Mouse (Mus musculus): ENCODE results near the gene Cep19. TPM values are rescaled to one million over a fixed set of nuclear protein-coding genes. Genes with fewer than 3 reads are reported as not detected.

Cep19 gene
- polyA plus RNA-seq, 1 experiment from 2014 or later = 17.3 TPM

GRCm38 (mm10) chr16:32105698-32106097, 6.1 kb downstream of the Cep19 start:
- TF ChIP-seq EP300 (IDR thresholded peaks at IDR 0.05) = no peak
- peak; percentile 32 for TF ChIP-seq CTCF (IDR thresholded peaks at IDR 0.05)
- H3K4me2 ChIP-seq (replicated peaks; ENCODE audit: low read depth, low read length) = no peak overlapping the region
- H3K4me1 ChIP-seq (ENCODE audit: insufficient read depth, low read depth, low read length) = no peaks in the 10 kb centered on the region
- no peak overlapping the region for H3K4me3 ChIP-seq (ENCODE audit: low read depth, low read length)
- 85% methylated on average over 1 of the region's 1 CpGs for WGBS
- H3K9me3 ChIP-seq (ENCODE audit: low read length) = no peaks in the 10 kb centered on the region
- no peak overlapping the region for H3K9ac ChIP-seq (replicated peaks; ENCODE audit: low read depth)
- DNase-seq (ENCODE audit: low spot score) (no peak), ATAC-seq (no peak)
- H3K36me3 ChIP-seq (ENCODE audit: insufficient read depth, low read length) = peaks cover 7% of the 10 kb centered on the region; the same call in 1 of the 2 replicates
- H3K27me3 ChIP-seq (replicated peaks; ENCODE audit: insufficient read depth, low read length) = no peaks in the 10 kb centered on the region
- no peak overlapping the region for H3K27ac ChIP-seq (ENCODE audit: low read length)

GRCm38 (mm10) chr16:32107342-32108045, 7.9 kb downstream of the Cep19 start:
- H3K9me3 ChIP-seq (ENCODE audit: low read length) = no peaks in the 10 kb centered on the region
- whole genome bisulfite sequencing = 84% methylated on average over 12 of the region's 12 CpGs
- H3K4me1 ChIP-seq (ENCODE audit: insufficient read depth, low read depth, low read length) = no peaks in the 10 kb centered on the region
- TF ChIP-seq EP300 (IDR thresholded peaks at IDR 0.05) (no peak), CTCF (IDR thresholded peaks at IDR 0.05) (no peak)
- no peak overlapping the region for H3K4me3 ChIP-seq (ENCODE audit: low read depth, low read length)
- ATAC-seq (no peak), DNase-seq (ENCODE audit: low spot score) (no peak)
- no peaks in the 10 kb centered on the region for H3K27me3 ChIP-seq (replicated peaks; ENCODE audit: insufficient read depth, low read length)
- H3K27ac ChIP-seq (ENCODE audit: low read length) = no peak overlapping the region
- no peak overlapping the region for H3K4me2 ChIP-seq (replicated peaks; ENCODE audit: low read depth, low read length)
- H3K36me3 ChIP-seq (ENCODE audit: insufficient read depth, low read length) = peaks cover 7% of the 10 kb centered on the region; the same call in 1 of the 2 replicates
- no peak overlapping the region for H3K9ac ChIP-seq (replicated peaks; ENCODE audit: low read depth)

- no peaks in the 10 kb centered on the region for H3K27me3 ChIP-seq (replicated peaks; ENCODE audit: insufficient read depth, low read length)
- ATAC-seq (no peak), DNase-seq (ENCODE audit: low spot score) (no peak)
- 68% methylated on average over 7 of the region's 7 CpGs for WGBS
- no peaks in the 10 kb centered on the region for H3K4me1 ChIP-seq (ENCODE audit: insufficient read depth, low read depth, low read length)
- no peak overlapping the region for H3K4me2 ChIP-seq (replicated peaks; ENCODE audit: low read depth, low read length)
- H3K27ac ChIP-seq (ENCODE audit: low read length) = no peak overlapping the region
- peaks cover 7% of the 10 kb centered on the region; the same call in 1 of the 2 replicates for H3K36me3 ChIP-seq (ENCODE audit: insufficient read depth, low read length)
- H3K9ac ChIP-seq (replicated peaks; ENCODE audit: low read depth) = no peak overlapping the region
- H3K4me3 ChIP-seq (ENCODE audit: low read depth, low read length) = no peak overlapping the region
- no peaks in the 10 kb centered on the region for H3K9me3 ChIP-seq (ENCODE audit: low read length)
- TF ChIP-seq EP300 (IDR thresholded peaks at IDR 0.05) (no peak), CTCF (IDR thresholded peaks at IDR 0.05) (peak; percentile 16; the same call in 1 of the 2 replicates)
Measured at GRCm38 (mm10) chr16:32108170-32108569, 8.6 kb downstream of the Cep19 start.

- ATAC-seq (no peak), DNase-seq (ENCODE audit: low spot score) (no peak)
- Histone ChIP-seq H3K27ac (ENCODE audit: low read length) (no peak overlapping the region), H3K9ac (replicated peaks; ENCODE audit: low read depth) (no peak overlapping the region), H3K4me1 (ENCODE audit: insufficient read depth, low read depth, low read length) (no peaks in the 10 kb centered on the region), H3K36me3 (ENCODE audit: insufficient read depth, low read length) (peaks cover 5% of the 10 kb centered on the region; the same call in 1 of the 2 replicates), H3K4me2 (replicated peaks; ENCODE audit: low read depth, low read length) (no peak overlapping the region), H3K27me3 (replicated peaks; ENCODE audit: insufficient read depth, low read length) (no peaks in the 10 kb centered on the region), H3K4me3 (ENCODE audit: low read depth, low read length) (no peak overlapping the region), H3K9me3 (ENCODE audit: low read length) (no peaks in the 10 kb centered on the region)
- 87% methylated on average over 2 of the region's 2 CpGs for WGBS
- no peak for TF ChIP-seq CTCF (IDR thresholded peaks at IDR 0.05)
- no peak for TF ChIP-seq EP300 (IDR thresholded peaks at IDR 0.05)
Measured at GRCm38 (mm10) chr16:32108578-32108977, 9.0 kb downstream of the Cep19 start.

GRCm38 (mm10) chr16:32110951-32111699, 11.5 kb downstream of the Cep19 start:
- Histone ChIP-seq H3K9me3 (ENCODE audit: low read length) (no peaks in the 10 kb centered on the region), H3K36me3 (ENCODE audit: insufficient read depth, low read length) (no peaks in the 10 kb centered on the region), H3K4me1 (ENCODE audit: insufficient read depth, low read depth, low read length) (peaks cover 11% of the 10 kb centered on the region; the same call in 1 of the 2 replicates), H3K4me2 (replicated peaks; ENCODE audit: low read depth, low read length) (no peak overlapping the region), H3K27ac (ENCODE audit: low read length) (no peak overlapping the region), H3K9ac (replicated peaks; ENCODE audit: low read depth) (no peak overlapping the region), H3K27me3 (replicated peaks; ENCODE audit: insufficient read depth, low read length) (no peaks in the 10 kb centered on the region), H3K4me3 (ENCODE audit: low read depth, low read length) (no peak overlapping the region)
- DNase-seq (ENCODE audit: low spot score) (peak; percentile 44), ATAC-seq (no peak)
- TF ChIP-seq EP300 (IDR thresholded peaks at IDR 0.05) (no peak), CTCF (IDR thresholded peaks at IDR 0.05) (peak; percentile 34)
- WGBS = 64% methylated on average over 15 of the region's 15 CpGs

GRCm38 (mm10) chr16:32113541-32114218, 14.1 kb downstream of the Cep19 start:
- Histone ChIP-seq H3K4me2 (replicated peaks; ENCODE audit: low read depth, low read length) (peak overlapping the region; percentile 43), H3K36me3 (ENCODE audit: insufficient read depth, low read length) (no peaks in the 10 kb centered on the region), H3K4me1 (ENCODE audit: insufficient read depth, low read depth, low read length) (peaks cover 11% of the 10 kb centered on the region; the same call in 1 of the 2 replicates), H3K9me3 (ENCODE audit: low read length) (no peaks in the 10 kb centered on the region), H3K27ac (ENCODE audit: low read length) (0 out of 2 replicates have a peak overlapping the region, but pooled peaks have one; percentile 51), H3K27me3 (replicated peaks; ENCODE audit: insufficient read depth, low read length) (no peaks in the 10 kb centered on the region), H3K9ac (replicated peaks; ENCODE audit: low read depth) (no peak overlapping the region), H3K4me3 (ENCODE audit: low read depth, low read length) (no peak overlapping the region)
- ATAC-seq (peak; percentile 86), DNase-seq (ENCODE audit: low spot score) (peak; percentile 76)
- WGBS = 39% methylated on average over 23 of the region's 23 CpGs
- TF ChIP-seq EP300 (IDR thresholded peaks at IDR 0.05) (peak; percentile 35; the same call in 1 of the 2 replicates), CTCF (IDR thresholded peaks at IDR 0.05) (no peak)
